Mouse (Mus musculus): Measurements from ENCODE around the gene Dcakd.

Dcakd gene

DNA sequence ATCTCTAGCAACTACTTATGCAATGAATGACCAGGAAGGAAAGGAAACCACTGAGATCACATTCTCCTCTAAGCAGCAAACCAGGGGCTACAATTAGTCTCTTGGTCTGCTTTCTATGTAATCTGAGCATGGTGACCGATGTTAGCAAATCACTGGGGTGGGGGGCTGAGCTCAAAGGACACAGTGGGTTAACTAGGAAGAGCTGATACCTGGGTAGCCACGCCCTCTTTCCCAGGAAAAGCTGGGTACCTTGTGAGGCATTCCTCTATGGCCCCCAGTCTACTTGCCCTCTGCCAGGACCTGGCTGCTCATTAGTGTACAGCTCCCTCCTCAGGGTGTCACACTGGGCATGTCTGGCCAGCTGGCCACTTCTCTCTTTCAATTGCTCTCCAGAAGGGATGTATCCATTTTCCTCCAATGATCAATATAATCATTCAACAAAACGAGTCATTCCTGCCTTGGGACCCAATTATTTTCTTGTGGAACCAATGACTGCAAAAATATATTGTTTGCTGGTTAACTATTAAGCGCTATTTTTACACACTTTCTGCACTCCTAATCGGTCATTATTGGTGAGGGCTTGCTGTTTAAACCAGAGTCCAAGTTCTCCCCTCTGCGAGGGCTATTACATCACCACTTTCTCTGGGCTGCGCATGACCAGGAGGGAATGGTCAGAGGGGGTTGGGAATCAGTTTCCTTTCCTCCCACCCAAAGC lies 21.7 kb downstream of the Dcakd start:
- DNase-seq (ENCODE audit: low spot score in 2 of 2), result no peak

DNA sequence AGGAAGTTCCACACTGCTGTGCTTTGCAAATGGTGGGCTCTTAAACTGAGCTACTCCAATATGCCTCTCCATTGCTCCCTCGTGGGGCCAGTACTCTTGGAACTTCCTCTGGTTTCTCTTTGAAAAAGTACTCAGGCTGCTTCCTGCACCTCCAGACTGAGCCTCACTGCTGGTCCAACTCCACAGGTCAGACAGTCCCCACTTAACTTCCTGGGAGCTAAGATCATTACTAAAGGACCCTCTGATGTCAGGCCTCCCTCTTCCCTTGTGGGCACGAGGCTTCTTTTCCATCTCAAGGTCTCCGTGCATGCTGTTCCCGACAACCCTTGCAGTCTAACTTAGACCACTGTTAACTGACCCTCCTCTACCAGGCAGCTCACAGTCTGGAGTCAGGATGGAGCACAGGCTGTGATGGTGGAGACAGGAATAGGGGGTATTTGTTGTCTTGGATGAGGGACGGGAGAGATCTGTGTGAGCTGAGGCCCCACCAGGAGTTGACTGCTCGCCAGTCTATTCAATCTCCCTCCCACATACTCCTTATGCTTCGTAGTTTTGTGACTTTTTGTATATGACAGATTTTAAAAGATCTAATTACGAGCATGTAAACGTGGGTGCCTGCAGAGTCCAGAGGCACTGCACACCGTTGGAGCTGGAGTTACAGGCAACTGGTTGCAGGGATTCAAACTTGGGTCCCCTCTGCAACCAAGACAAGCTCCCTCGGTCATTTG lies 22.7 kb downstream of the Dcakd start:
- no peak for DNase-seq (ENCODE audit: low spot score in 2 of 2)

DNA sequence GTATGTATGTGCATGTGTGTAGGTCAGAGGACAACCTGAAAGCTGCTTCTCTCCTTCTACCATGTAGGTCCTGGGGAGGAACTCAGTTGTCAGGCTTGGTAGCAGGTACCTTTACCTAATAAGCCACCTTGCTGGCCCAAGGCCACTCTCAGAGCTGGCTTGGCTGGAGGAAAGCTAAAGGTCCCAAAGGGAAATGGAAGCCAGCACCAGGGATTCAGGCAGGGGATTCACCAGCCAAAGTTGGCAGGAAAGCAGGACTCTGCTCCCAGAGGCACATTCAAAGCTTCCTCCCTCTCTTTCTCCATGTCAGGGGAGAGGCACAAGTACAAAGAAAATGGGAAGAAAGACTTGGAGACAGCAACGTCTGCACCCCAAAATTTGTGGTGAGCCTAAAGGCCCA lies 23.3 kb downstream of the Dcakd start:
- no peak for DNase-seq (ENCODE audit: low spot score in 2 of 2)

DNA sequence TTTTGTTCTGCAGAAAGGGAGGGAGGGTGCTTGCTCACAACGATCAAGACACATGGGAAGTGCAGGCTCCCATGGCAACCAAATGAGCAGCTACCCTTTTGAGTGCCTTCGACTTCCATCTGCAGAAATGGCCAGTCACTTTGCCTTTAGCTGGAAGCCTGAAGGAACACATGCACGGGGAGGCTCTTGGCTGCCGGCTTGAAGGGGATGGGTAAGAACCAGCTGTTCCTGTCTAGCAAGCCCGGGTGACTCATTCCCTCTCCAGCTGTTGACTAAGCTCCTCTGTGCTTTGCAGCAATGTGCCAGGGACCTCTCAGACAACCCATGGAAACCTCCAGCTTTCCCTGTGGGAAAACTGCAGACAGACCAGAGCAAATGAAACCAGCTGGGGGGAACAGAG lies 24.9 kb downstream of the Dcakd start:
- peak in 1 of 2 experiments; percentile 8 for DNase-seq (ENCODE audit: low spot score in 2 of 2)

DNA sequence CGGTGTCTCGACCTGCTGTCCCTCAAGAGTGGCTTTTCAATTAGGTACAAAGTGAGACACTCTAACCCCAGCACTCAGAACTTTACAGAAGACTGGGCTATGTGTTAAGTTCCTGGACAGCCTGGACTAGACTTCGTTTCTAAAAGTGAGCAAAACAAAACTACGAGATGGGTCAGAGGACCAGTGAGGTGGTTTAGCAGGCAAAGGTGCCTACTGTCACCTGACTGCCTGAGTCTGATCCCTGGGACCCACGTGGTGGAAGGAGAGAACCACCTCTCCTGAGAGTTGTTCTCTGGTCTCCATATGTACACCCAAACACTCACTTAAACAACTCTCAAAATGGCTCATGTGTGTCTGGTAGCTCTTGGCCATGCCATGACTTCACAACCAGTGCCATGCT lies 27.1 kb downstream of the Dcakd start:
- DNase-seq (ENCODE audit: low spot score in 2 of 2), result no peak

DNA sequence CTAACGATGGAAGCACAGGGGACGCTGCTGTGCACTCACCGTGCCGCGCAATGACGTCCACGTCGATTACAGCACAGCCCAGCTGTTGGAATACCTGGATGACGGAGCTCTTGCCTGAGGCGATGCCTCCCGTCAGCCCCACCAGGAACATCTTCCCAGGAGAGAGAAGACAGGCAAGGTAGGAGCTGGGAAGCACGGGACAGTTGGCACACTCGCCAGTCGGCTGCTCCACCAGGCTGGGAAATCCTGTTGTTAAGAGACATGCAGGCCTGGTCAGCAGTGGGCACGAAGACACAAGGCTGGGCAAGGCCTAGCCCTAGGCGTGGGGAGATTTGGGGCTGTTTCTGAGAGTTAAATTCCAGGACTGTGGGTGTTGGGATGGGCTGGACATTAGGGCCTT lies 28.0 kb downstream of the Dcakd start:
- no peak for DNase-seq (ENCODE audit: low spot score in 2 of 2)

DNA sequence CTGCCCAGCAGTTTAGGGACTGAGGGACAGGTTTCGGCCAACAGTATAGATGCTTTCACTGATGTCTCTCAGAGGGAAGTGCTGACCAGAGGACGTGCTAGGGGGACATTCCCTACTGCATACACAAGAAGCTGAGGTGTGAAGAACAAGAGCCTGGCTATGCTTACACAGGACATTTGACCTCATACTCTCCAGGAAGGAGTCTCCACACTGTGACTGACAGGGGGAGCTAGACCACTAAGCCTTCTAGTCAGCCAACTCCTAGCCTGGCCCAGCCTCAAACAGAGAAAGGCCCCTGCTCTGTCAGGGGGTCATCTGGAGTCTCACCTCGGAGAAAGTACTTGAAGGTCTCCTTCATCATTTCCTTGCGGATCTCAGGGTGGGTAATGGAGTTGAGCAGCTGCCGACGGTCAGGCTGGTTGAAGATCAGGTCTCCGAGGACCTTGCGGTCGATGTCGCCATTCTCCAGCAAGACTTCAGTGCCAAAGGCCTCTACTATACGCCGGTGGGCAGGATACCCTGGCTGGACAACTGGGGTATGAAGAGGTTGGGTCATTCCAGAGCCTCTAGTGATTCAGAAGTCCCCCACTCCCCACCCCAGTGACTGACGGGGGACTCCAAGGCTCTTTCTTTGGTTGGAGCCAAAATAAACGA lies 28.7 kb downstream of the Dcakd start:
- no peak for DNase-seq (ENCODE audit: low spot score in 2 of 2)

DNA sequence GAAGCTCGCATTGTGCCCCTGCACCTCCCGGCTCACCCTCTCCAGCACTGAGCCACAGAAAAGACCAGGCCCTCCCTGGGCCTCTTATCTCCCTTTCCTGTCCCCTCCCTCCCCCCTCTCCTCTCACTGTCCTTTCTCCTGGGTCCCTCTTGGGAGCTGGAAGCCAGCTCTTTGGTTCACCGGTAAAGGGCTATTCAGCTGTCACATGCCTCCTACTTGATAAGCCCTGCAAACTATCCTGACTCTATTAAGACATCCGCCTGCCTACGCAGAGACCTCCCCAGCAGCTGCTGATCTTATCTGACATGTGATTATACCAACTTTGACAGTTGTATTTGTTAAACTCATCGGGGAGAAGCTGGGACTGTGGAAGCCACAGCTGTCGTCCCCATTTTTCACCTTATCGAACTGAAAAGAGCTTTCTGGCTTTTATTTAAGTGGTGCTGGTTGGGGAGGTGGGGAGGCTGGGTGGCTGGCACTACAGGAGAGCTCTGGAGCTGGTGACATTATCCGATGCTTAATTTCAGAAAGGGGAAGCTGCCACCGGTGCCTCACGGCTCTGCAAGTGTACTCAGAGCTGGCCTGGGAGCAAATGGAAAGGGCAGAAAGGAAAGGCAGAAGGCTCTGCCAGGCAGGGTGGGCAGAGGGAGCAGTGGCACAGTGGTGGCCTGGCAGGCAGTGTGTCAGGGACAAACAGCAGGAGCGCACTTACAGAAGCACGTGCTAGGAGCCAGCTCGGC lies 29.4 kb downstream of the Dcakd start:
- DNase-seq (ENCODE audit: low spot score in 2 of 2), result no peak

DNA sequence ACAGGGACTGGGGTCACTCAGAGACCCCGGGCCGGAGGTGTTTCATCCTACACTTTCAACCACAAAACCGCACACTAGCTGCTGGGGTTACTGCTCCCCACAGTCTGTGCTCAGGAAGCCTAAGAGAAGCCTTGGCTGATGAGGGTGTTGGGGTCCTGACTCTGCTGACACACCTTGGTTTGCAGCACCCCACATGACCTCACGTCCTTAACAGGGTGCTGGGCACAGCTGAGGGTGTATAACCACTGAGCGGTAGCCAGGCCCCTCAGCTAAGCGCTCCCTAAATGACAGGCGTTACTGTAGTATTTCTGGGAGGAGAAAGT lies 29.9 kb downstream of the Dcakd start:
- no peak for DNase-seq (ENCODE audit: low spot score in 2 of 2)

DNA sequence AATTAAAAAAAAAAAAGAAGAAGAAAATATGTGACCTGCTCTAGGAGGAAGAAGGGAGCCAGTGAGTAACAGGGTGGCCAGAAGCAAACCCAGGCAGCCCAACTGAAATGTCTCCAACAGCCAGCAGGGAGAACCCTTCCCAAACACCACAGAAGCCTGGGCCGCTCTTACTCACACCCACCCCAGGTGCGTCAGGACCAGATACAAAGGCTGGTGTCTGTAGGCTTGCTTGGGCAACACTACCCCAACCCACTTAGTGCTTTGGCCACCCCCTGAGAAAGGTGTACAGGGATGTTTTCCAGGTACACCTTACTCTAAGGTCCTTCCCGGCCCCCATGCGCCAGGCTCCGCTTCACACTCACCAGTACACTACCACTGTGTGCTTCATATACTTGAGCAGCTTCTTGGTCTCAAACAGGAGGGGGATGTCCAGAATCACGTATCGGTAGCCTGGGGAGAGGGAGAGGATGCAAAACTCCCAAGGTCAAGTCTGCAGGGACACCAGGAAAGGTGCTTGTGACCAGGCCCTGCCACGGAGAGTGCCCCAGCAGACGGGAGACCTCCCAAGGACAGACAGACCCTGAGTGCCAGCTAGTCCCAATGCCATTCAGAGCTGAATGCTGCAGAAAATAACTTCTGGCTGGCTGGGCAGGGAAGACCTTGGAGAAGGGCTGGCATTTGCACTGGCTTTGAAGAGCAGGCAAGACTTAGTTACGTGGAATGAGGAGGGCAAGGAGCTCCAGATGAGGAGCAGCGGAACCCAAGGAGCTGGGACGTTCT lies 31.0 kb downstream of the Dcakd start:
- no peak for DNase-seq (ENCODE audit: low spot score in 2 of 2)

DNA sequence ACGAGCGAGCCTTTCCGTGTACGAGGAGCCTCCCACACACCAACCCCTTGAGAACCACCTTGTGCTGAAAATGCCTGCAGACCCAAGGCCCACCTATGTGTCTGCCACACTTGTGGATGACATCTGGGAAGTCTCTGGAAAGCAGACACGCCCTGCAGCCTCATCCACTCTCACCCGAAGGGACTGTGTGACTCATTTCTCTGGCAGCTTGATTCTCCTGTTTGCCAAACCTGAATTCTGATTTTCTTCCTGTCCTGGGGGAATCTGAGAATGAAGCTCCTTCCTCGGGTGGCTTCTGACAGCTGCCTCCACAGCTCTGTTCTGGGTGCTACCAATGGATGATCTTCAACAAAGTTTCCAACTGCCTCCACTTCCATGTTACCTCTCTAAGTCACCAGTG lies 31.7 kb downstream of the Dcakd start:
- no peak for DNase-seq (ENCODE audit: low spot score in 2 of 2)

DNA sequence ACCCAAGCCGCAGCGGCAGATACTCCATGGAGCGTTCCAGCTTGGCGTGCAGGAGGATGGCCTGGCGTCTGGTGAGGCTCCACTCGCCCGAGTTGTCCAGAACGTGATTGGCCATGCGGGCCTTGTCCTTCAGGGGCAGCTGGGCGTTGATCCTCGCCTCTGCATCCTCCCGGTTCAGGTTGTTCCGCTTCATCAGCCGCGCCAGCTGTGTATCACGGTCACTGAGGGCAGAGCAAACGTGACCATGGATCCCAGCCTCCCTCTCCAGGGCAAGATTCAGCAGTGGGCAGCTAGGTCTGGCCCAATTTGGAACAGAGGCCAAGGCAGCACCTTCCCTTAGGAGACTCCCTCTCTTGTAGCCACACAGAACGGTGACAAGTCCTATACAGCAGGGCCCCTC lies 33.2 kb downstream of the Dcakd start:
- DNase-seq (ENCODE audit: low spot score in 2 of 2), result no peak

DNA sequence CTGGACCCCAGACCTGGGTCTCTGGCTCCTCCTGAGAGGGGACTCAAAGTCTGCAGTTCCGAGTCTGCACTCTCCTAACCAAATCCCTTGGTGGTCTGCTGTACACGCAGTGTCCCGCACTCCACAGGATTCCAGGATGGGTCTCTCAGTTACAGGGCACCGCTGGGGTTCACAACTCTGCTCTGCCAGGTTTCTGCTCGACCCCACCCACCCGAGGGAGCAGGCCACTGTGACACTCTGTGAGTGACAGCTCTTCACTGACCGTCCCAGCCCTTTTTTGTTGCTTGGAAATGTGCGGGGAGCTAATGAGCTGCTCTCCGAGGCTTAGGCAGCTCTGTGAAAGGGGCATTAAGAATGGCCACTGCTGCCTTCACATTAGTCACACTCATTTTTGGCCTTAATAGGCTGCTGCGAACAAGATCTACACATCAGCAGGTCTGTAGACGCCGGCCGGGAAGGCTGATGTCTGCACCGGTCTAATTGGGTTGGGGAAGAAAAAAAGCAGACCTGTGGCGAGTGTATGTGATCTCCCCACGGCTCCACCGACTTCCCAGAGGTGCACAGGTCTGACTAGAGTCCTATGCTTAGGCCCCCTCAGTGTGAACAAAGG lies 34.6 kb downstream of the Dcakd start:
- DNase-seq (ENCODE audit: low spot score in 2 of 2), result no peak

DNA sequence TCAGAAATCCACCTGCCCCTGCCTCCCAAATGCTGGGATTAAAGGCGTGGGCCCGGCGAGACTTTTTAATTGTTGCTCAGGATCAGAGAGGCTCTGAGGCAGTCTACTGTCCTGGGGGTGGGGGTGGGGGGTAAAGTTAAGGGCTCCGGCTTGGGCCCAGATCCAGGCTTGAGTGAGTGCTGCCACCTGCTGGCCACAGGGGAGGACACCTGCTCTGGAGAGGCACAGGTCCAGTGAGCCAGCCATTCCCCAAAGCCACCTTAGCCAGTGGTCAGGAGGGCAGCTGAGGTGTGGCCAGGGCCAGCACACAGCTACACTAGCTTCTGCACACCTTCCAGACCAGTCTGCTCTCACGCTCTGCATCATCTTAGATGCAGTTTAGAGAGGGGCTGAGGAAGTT lies 35.2 kb downstream of the Dcakd start:
- peak; percentile 37 to 40 for DNase-seq (ENCODE audit: low spot score in 2 of 2)

DNA sequence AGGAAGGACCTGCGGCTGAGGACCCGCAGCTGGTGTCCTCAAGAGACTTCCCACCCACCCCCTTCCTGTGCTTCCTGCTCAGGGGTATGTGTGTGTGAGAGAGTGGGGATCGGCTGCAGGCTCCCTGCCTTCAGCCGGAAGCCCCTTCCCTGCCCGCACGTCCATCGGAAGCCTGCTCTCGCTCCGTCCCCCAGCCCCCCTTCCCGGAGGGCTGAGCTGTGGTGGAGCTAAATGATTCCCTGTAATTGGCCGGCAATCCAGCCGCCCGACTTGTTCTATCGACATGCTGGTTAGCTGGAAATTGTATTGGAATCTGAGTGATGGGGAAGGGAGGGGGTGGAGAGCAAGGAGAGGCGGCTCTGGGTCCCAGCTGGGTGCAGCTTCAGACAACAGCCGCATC lies 36.5 kb downstream of the Dcakd start:
- DNase-seq (ENCODE audit: low spot score in 2 of 2), result no peak

DNA sequence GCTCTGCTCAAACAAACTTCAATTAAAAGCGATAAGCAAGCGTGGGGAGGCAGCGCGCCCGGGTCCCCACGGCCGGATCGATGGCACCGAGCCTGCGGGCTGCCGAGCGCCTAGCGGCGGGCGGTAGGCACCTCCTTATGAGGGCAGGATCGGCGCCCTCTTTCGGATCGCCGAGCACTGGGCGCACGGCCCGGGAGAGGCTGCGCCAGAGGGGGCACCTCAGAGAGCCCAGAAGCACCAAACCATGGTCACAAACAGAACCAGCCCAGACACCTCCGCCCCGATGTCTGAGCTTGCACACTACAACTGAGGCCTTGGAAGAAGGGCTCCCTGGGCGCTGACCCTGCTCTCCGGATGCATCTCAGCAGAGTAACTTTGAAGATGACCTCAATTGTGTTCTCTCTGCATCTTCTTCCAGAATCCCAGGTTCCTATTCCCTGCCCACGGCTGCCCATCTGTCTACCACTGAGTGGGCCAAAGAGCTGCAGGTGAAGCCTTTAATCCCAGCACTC lies 37.9 kb downstream of the Dcakd start:
- no peak for DNase-seq (ENCODE audit: low spot score in 2 of 2)

DNA sequence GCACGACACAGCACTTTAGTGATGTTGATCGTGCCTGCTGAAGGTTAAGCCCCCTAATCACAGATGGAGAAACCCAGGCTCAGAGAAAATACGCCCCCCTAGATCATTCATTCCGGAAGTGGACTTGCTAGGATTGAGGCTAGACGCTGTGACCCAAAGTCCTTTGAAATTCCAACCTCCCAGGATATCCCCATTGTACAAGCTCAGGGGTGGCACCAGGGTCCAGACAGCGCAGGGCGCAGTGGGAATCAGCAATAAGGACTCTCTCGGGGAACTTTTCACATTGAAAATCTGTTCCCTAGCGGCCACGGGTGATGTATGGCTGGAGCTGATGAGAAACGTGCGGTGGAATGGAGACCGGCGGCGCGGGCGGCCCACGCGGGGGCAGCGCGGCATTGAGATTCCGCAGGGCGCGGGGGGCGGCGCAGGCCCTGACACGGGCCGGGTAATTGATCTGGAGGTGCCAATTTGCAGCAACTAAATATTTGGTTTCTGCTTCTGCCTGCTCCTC lies 38.4 kb downstream of the Dcakd start:
- DNase-seq (ENCODE audit: low spot score in 2 of 2), result no peak

DNA sequence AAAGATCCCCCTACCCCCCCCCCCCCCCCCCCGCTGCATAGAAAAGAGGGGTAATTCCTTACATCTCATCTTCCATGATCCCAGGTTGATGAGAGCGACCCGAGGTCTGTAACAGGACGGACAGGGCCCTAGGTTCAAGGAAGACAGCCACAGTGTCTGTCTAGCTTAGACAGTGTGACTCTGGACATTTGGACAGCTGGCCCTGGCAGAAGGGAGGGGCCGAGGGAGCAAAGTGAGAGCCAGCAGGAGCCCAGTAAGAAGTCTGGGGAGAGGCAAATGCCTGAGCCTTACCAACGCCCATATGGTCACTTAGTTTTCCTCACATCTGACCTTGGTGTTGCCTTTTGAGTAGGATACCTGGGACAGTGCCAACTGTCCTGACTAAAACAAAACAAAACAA lies 43.0 kb downstream of the Dcakd start:
- DNase-seq (ENCODE audit: low spot score in 2 of 2), result no peak

DNA sequence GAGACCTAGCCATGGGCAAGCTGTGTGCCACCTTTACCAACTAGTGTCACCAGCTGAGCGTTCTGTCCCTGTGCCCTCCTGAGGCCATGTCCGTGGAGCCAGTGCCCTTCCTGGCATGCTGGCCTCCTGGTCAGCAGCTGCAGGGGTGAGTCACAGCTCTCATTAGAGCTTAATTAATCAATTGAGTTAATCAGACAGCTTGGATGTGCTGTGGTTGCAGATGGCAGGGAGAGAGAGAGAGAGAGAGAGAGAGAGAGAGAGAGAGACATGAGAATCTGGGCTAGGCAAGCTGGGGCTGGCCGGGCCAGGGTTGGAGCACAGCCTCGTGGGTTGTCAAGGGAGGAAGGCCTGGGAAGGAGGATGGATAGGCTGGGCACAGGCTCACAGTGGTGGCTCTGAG lies 43.5 kb downstream of the Dcakd start:
- DNase-seq (ENCODE audit: low spot score in 2 of 2), result no peak

DNA sequence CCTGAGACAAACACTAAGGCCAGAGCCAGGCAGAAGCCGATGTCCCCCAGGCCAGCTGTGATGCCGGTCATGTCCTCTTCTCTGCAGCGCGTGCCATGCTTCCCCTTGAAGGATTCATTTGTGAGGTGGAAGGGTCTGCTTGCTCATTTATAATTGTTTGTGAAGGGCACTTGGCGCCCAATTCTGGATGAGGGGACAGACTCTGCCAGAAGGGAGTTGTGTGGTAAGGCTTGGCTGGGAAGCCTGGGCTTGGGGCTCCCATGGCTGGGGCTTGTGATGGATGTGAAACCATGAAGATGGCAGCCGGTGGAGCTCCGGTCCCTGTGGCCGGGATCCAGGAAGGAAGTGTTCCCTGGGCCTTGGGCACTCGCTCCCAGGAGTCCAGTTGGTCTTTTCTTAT lies 44.0 kb downstream of the Dcakd start:
- DNase-seq (ENCODE audit: low spot score in 2 of 2), result no peak

Measured in spleen, postnatal 36 days (tissue).